Mouse (Mus musculus) C2C12 (cell line): ENCODE data around the gene Mettl9.

ENCODE experiments used
- CTCF ChIP-seq: IDR thresholded peaks from one replicate; pipeline ENCODE4 v1.5.1; 2011; ENCODE audit not compliant: control insufficient read depth, insufficient read depth, insufficient read length
- USF1 ChIP-seq: IDR thresholded peaks from one replicate; pipeline ENCODE4 v1.6.1; 2011; ENCODE audit warnings: low read depth, mild to moderate bottlenecking, control low read depth, moderate library complexity

GRCm38 (mm10) chr7:121071276-121071675, 37.0 kb downstream of the Mettl9 start:
- TF ChIP-seq USF1, result no peak
- no peak for TF ChIP-seq CTCF
